Mouse (Mus musculus): ENCODE data around the gene Slc40a1.

DNA sequence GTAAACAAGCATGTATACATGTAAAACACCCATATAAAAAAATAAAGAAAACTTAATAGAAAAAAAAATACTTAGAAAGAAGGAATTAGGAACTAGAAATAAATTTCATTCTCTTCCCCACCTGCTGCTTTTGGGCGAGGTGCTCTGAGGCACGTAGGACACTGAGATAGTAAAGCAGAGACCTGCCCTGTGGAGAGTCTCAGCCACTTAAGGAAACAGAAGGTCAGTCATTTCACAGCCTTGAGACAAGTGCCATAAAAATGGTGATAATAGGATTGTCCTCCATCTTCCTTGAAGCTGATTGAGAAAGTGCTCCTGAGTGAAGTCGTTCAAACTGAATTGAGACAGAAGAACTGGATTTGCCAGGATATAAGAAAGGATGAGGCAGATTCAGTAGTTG is 48.9 kb downstream of the Slc40a1 start:
- TF ChIP-seq CTCF (IDR thresholded peaks at IDR 0.05; ENCODE audit: low read depth) = no peak
- no peak for TF ChIP-seq EP300 (optimal IDR thresholded peaks at IDR 0.05)
